Mouse (Mus musculus) myocyte (in vitro differentiated cells): ENCODE measurements around the gene Olfr718-ps1. TPM values are rescaled to one million over a fixed set of nuclear protein-coding genes. Genes with fewer than 3 reads are reported as not detected.

Source experiments
- H3K27me3 ChIP-seq: one replicate; pipeline ENCODE4 v1.6.1; 2011; ENCODE audit not compliant: control insufficient read depth, insufficient read depth, insufficient read length
- H3K36me3 ChIP-seq: one replicate; pipeline ENCODE4 v1.6.1; 2011; ENCODE audit not compliant: control insufficient read depth, insufficient read depth
- H3K4me2 ChIP-seq: one replicate; pipeline ENCODE4 v1.6.1; 2011; ENCODE audit warnings: low read depth, control low read depth
- H3K4me3 ChIP-seq: one replicate; pipeline ENCODE4 v1.5.1; 2011; ENCODE audit warnings: mild to moderate bottlenecking, control low read depth, moderate library complexity
- H3K79me2 ChIP-seq: one replicate; pipeline ENCODE4 v1.6.1; 2011; ENCODE audit not compliant: control insufficient read depth, insufficient read depth
- H3ac ChIP-seq: one replicate; pipeline ENCODE4 v1.6.1; 2011; ENCODE audit not compliant: control insufficient read depth, insufficient read length
- CEBPB ChIP-seq: IDR thresholded peaks from 2 replicates; pipeline ENCODE4 v1.6.1; 2011; ENCODE audit warnings: mild to moderate bottlenecking, moderate library complexity; ENCODE audit not compliant: poor library complexity, insufficient read depth, severe bottlenecking
- E2F4 ChIP-seq: IDR thresholded peaks from one replicate; pipeline ENCODE4 v1.6.1; 2011; ENCODE audit warnings: mild to moderate bottlenecking, control low read depth, moderate library complexity; ENCODE audit not compliant: insufficient read depth
- MAX ChIP-seq: IDR thresholded peaks from one replicate; pipeline ENCODE4 v1.6.1; 2011; ENCODE audit warnings: low read depth, mild to moderate bottlenecking, control low read depth
- MYOD1 ChIP-seq, 3 experiments: IDR thresholded peaks; one replicate each; pipeline ENCODE4 v1.6.1; 2011; ENCODE audit warnings: control low read depth in 2 of 3, low read depth in 2 of 3, mild to moderate bottlenecking in 2 of 3, moderate library complexity in 1 of 3; ENCODE audit not compliant: insufficient read length in 2 of 3, control insufficient read depth in 1 of 3
- MYOG ChIP-seq, 3 experiments: IDR thresholded peaks; one replicate each; pipeline ENCODE4 v1.6.1; 2011; ENCODE audit warnings: control low read depth in 2 of 3, low read depth in 2 of 3, mild to moderate bottlenecking in 2 of 3; ENCODE audit not compliant: insufficient read length in 2 of 3, control insufficient read depth in 1 of 3, insufficient read depth in 1 of 3
- POLR2A ChIP-seq: IDR thresholded peaks from one replicate; pipeline ENCODE4 v1.6.1; 2011; ENCODE audit warnings: low read depth, mild to moderate bottlenecking, control low read depth, moderate library complexity; ENCODE audit not compliant: insufficient read length
- POLR2AphosphoS2 ChIP-seq: IDR thresholded peaks from one replicate; pipeline ENCODE4 v1.6.1; 2011; ENCODE audit warnings: low read depth, control low read depth; ENCODE audit not compliant: insufficient read length
- REST ChIP-seq: IDR thresholded peaks from one replicate; pipeline ENCODE4 v1.6.1; 2011; ENCODE audit warnings: mild to moderate bottlenecking, control low read depth, moderate library complexity; ENCODE audit not compliant: insufficient read depth, insufficient read length
- SRF ChIP-seq: IDR thresholded peaks from one replicate; pipeline ENCODE4 v1.6.1; 2011; ENCODE audit warnings: low read depth; ENCODE audit not compliant: control insufficient read depth, insufficient read length
- TCF12 ChIP-seq: IDR thresholded peaks from one replicate; pipeline ENCODE4 v1.6.1; 2011; ENCODE audit warnings: mild to moderate bottlenecking, control low read depth; ENCODE audit not compliant: poor library complexity, insufficient read depth, severe bottlenecking
- TCF3 ChIP-seq: IDR thresholded peaks from one replicate; pipeline ENCODE4 v1.6.1; 2011; ENCODE audit warnings: low read depth, control low read depth; ENCODE audit not compliant: insufficient read length
- USF1 ChIP-seq: IDR thresholded peaks from one replicate; pipeline ENCODE4 v1.6.1; 2011; ENCODE audit warnings: low read depth, mild to moderate bottlenecking, control low read depth, moderate library complexity
- polyA plus RNA-seq: library from polyadenylated mRNA; unstranded; fragments of >200 nt; fragmentation: generic; extraction: Trizol; gene quantifications from one replicate; pipeline ENCODE4 v1.2.1, GENCODE M21; 2012; ENCODE audit warnings: missing spikeins

Gene Olfr718-ps1
- polyA plus RNA-seq, 1 experiment = not detected

- H3K79me2 ChIP-seq = peaks cover 84% of the 10 kb centered on the region
- no peak overlapping the region for H3K4me3 ChIP-seq
- no peaks in the 10 kb centered on the region for H3K36me3 ChIP-seq
- H3K27me3 ChIP-seq = no peaks in the 10 kb centered on the region
- H3ac ChIP-seq = no peak overlapping the region
- no peak overlapping the region for H3K4me2 ChIP-seq
- no peak for TF ChIP-seq SRF
- no peak for TF ChIP-seq TCF3
- TF ChIP-seq MYOD1 (IDR thresholded peaks at IDR 0.05; ENCODE audit: control insufficient read depth in 1 of 3, insufficient read length in 2 of 3, low read depth in 2 of 3) = no peak
- no peak for TF ChIP-seq MYOG (IDR thresholded peaks at IDR 0.05; ENCODE audit: control insufficient read depth in 1 of 3, insufficient read depth in 1 of 3, insufficient read length in 2 of 3, low read depth in 2 of 3)
- no peak for TF ChIP-seq TCF12
- no peak for TF ChIP-seq REST
- no peak for TF ChIP-seq E2F4
- TF ChIP-seq POLR2A = no peak
- TF ChIP-seq USF1 = no peak
- TF ChIP-seq CEBPB = no peak
- no peak for TF ChIP-seq POLR2AphosphoS2
- no peak for TF ChIP-seq MAX
Measured at GRCm38 (mm10) chr5:143103231-143103630, 44.1 kb downstream of the Olfr718-ps1 start.

GRCm38 (mm10) chr5:143101626-143102025 lies 45.8 kb downstream of the Olfr718-ps1 start:
- Histone ChIP-seq H3K79me2 (peaks cover 69% of the 10 kb centered on the region), H3K27me3 (no peaks in the 10 kb centered on the region), H3K4me2 (no peak overlapping the region), H3ac (no peak overlapping the region), H3K36me3 (no peaks in the 10 kb centered on the region), H3K4me3 (no peak overlapping the region)
- TF ChIP-seq E2F4 = no peak
- TF ChIP-seq USF1 = no peak
- no peak for TF ChIP-seq POLR2AphosphoS2
- TF ChIP-seq MYOG (IDR thresholded peaks at IDR 0.05; ENCODE audit: control insufficient read depth in 1 of 3, insufficient read depth in 1 of 3, insufficient read length in 2 of 3, low read depth in 2 of 3) = no peak
- TF ChIP-seq CEBPB = no peak
- TF ChIP-seq REST = no peak
- no peak for TF ChIP-seq MYOD1 (IDR thresholded peaks at IDR 0.05; ENCODE audit: control insufficient read depth in 1 of 3, insufficient read length in 2 of 3, low read depth in 2 of 3)
- no peak for TF ChIP-seq TCF12
- TF ChIP-seq SRF = no peak
- no peak for TF ChIP-seq POLR2A
- TF ChIP-seq MAX = no peak
- TF ChIP-seq TCF3 = no peak

DNA sequence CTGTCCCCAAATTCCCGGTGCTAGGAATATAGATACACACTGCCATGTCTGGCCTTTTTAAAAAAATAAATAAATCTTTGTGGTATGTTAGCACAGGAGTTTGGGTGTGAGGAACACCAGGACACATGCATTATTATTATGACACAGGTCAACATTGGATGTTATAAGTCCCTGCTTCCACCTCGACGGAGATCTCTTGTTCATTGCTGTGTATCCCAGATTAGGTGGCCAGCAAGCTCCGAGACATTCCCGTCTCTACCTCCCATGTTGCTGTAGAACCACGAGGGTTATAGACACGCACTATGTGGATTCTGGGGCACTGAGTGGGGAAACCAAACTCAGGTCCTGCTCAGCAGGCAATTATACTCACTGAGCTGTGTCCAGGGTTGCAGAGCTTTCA lies 52.1 kb downstream of the Olfr718-ps1 start:
- H3ac ChIP-seq = no peak overlapping the region
- no peak overlapping the region for H3K4me2 ChIP-seq
- H3K4me3 ChIP-seq = no peak overlapping the region
- no peaks in the 10 kb centered on the region for H3K27me3 ChIP-seq
- peaks cover 11% of the 10 kb centered on the region for H3K79me2 ChIP-seq
- TF ChIP-seq TCF3 = no peak
- TF ChIP-seq MAX = no peak
- TF ChIP-seq TCF12 = no peak
- TF ChIP-seq REST = no peak
- no peak for TF ChIP-seq MYOG (IDR thresholded peaks at IDR 0.05; ENCODE audit: control insufficient read depth in 1 of 3, insufficient read depth in 1 of 3, insufficient read length in 2 of 3, low read depth in 2 of 3)
- no peak for TF ChIP-seq POLR2A
- peaks cover 35% of the 10 kb centered on the region for H3K36me3 ChIP-seq

GRCm38 (mm10) chr5:143092891-143093290 lies 54.5 kb downstream of the Olfr718-ps1 start:
- H3ac ChIP-seq = no peak overlapping the region
- no peak overlapping the region for H3K4me3 ChIP-seq
- TF ChIP-seq POLR2AphosphoS2 (no peak), CEBPB (no peak), MYOG (IDR thresholded peaks at IDR 0.05; ENCODE audit: control insufficient read depth in 1 of 3, insufficient read depth in 1 of 3, insufficient read length in 2 of 3, low read depth in 2 of 3) (no peak), USF1 (no peak)
- H3K4me2 ChIP-seq = no peak overlapping the region
- no peaks in the 10 kb centered on the region for H3K79me2 ChIP-seq
- H3K36me3 ChIP-seq = peaks cover 49% of the 10 kb centered on the region
- no peaks in the 10 kb centered on the region for H3K27me3 ChIP-seq

- Histone ChIP-seq H3ac (no peak overlapping the region), H3K36me3 (peaks cover 45% of the 10 kb centered on the region), H3K4me2 (no peak overlapping the region), H3K27me3 (no peaks in the 10 kb centered on the region), H3K4me3 (no peak overlapping the region), H3K79me2 (no peaks in the 10 kb centered on the region)
- TF ChIP-seq E2F4 (no peak), USF1 (no peak), CEBPB (no peak), POLR2AphosphoS2 (no peak), MYOD1 (IDR thresholded peaks at IDR 0.05; ENCODE audit: control insufficient read depth in 1 of 3, insufficient read length in 2 of 3, low read depth in 2 of 3) (no peak), MAX (no peak), MYOG (IDR thresholded peaks at IDR 0.05; ENCODE audit: control insufficient read depth in 1 of 3, insufficient read depth in 1 of 3, insufficient read length in 2 of 3, low read depth in 2 of 3) (no peak), TCF12 (no peak), TCF3 (no peak), POLR2A (no peak), REST (no peak), SRF (no peak)
Measured at GRCm38 (mm10) chr5:143084898-143085297, 62.5 kb downstream of the Olfr718-ps1 start.

Other genes starting within 250 kb of the Olfr718-ps1 start
- gene Actb, start 240.8 kb downstream of the Olfr718-ps1 start, polyA plus RNA-seq = 2,198 TPM
- 180 TPM for gene Fscn1, start 187.2 kb downstream of the Olfr718-ps1 start, polyA plus RNA-seq
- gene Rnf216, start 34.6 kb downstream of the Olfr718-ps1 start, polyA plus RNA-seq = 15.9 TPM
- gene Rbak, start 33.2 kb upstream of the Olfr718-ps1 start, polyA plus RNA-seq = 3.1 TPM
- not detected for gene Spdye4b, start 33.4 kb upstream of the Olfr718-ps1 start, polyA plus RNA-seq
- not detected for gene Spdye4a, start 79.3 kb upstream of the Olfr718-ps1 start, polyA plus RNA-seq
- gene Zfp12, start 87.6 kb upstream of the Olfr718-ps1 start, polyA plus RNA-seq = 4.5 TPM
- gene Zfp316, start 122.4 kb upstream of the Olfr718-ps1 start, polyA plus RNA-seq = 6.1 TPM
- 0.01 TPM for gene Zfp853, start 146.0 kb upstream of the Olfr718-ps1 start, polyA plus RNA-seq
- 25.7 TPM for gene E130309D02Rik, start 167.8 kb upstream of the Olfr718-ps1 start, polyA plus RNA-seq
- 60.5 TPM for gene Zdhhc4, start 181.7 kb upstream of the Olfr718-ps1 start, polyA plus RNA-seq
- not detected for gene Grid2ip, start 209.8 kb upstream of the Olfr718-ps1 start, polyA plus RNA-seq